Mouse (Mus musculus) liver, postnatal 0 days (tissue): ENCODE results near the gene Esrrb. TPM values are rescaled to one million over a fixed set of nuclear protein-coding genes. Genes with fewer than 3 reads are reported as not detected.

ENCODE experiments used
- ATAC-seq: fragments of 200-750 bp; cut with Nextera tagmentation; 2 replicates; pipeline ENCODE4 v1.8.0; 2017; ENCODE audit warnings: mild to moderate bottlenecking, moderate library complexity
- DNase-seq: peaks from one replicate; pipeline ENCODE4 v3.0.0-alpha.2; 2016
- H3K27ac ChIP-seq: fragments of 300-500 bp; sonication (generic); 2 replicates; pipeline ENCODE4 v1.5.1; 2014; ENCODE audit warnings: antibody characterized with exemption, moderate library complexity, mild to moderate bottlenecking, low read depth
- H3K27me3 ChIP-seq: fragments of 300-500 bp; sonication (generic); 2 replicates; pipeline ENCODE4 v1.6.1; 2014; ENCODE audit warnings: low read length, control low read depth, mixed read lengths; ENCODE audit not compliant: insufficient read depth
- H3K36me3 ChIP-seq: fragments of 300-500 bp; sonication (generic); replicated peaks from 2 replicates; pipeline ENCODE4 v1.6.1; 2014; ENCODE audit warnings: mild to moderate bottlenecking, control low read depth, low read length, moderate library complexity, mixed read lengths; ENCODE audit not compliant: insufficient read depth
- H3K4me1 ChIP-seq: fragments of 300-500 bp; sonication (generic); 2 replicates; pipeline ENCODE4 v1.6.1; 2014; ENCODE audit warnings: antibody characterized with exemption, mild to moderate bottlenecking, control low read depth; ENCODE audit not compliant: insufficient read depth
- H3K4me2 ChIP-seq: fragments of 300-500 bp; sonication (generic); 2 replicates; pipeline ENCODE4 v1.6.1; 2014; ENCODE audit warnings: low read depth, mild to moderate bottlenecking, low read length, moderate library complexity, mixed read lengths
- H3K4me3 ChIP-seq: fragments of 300-500 bp; sonication (generic); 2 replicates; pipeline ENCODE4 v1.5.1; 2014; ENCODE audit warnings: low read depth, low read length
- H3K9ac ChIP-seq: fragments of 300-500 bp; sonication (generic); replicated peaks from 2 replicates; pipeline ENCODE4 v1.6.1; 2014; ENCODE audit warnings: mild to moderate bottlenecking, moderate library complexity
- H3K9me3 ChIP-seq: fragments of 300-500 bp; sonication (generic); 2 replicates; pipeline ENCODE4 v1.6.1; 2016; ENCODE audit warnings: mild to moderate bottlenecking, control low read depth, low read length, mixed read lengths
- CTCF ChIP-seq: sonication (generic); IDR thresholded peaks from 2 replicates; pipeline ENCODE4 v1.5.1; 2016; ENCODE audit warnings: antibody characterized with exemption, low read depth
- EP300 ChIP-seq: IDR thresholded peaks from 2 replicates; pipeline ENCODE4 v1.6.1; 2016; ENCODE audit warnings: antibody characterized with exemption, low read depth, mild to moderate bottlenecking
- WGBS: fragments of 180-500 bp; shearing (Covaris S2); extraction: QIAGEN DNeasy Blood & Tissue Kit; methylation state at CpG from one replicate; pipeline ENCODE4 v1.1.7; 2014; ENCODE audit not compliant: insufficient replicate concordance; 5-methylcytosine and 5-hydroxymethylcytosine counted together
- polyA plus RNA-seq: library from polyadenylated mRNA; unstranded; fragments of >200 nt; fragmentation: Nextera tagmentation; extraction: Ambion mirVana; gene quantifications from 2 replicates; pipeline ENCODE4 v1.2.1, GENCODE M21; 2015

Esrrb gene
- polyA plus RNA-seq, 1 experiment from 2014 or later, result 0.09 TPM

GRCm38 (mm10) chr12:86462742-86463470 is 102.0 kb downstream of the Esrrb start:
- ATAC-seq, result no peak

GRCm38 (mm10) chr12:86464385-86464784 is 103.5 kb downstream of the Esrrb start:
- H3K9me3 ChIP-seq, result no peaks in the 10 kb centered on the region
- no peak overlapping the region for H3K4me3 ChIP-seq
- TF ChIP-seq EP300 (no peak), CTCF (no peak)
- H3K36me3 ChIP-seq, result no peaks in the 10 kb centered on the region
- DNase-seq (no peak), ATAC-seq (no peak)
- H3K4me1 ChIP-seq, result no peaks in the 10 kb centered on the region
- WGBS, result 75% methylated on average over 1 of the region's 1 CpGs
- H3K27me3 ChIP-seq, result no peaks in the 10 kb centered on the region
- H3K4me2 ChIP-seq, result no peak overlapping the region
- H3K27ac ChIP-seq, result no peak overlapping the region
- no peak overlapping the region for H3K9ac ChIP-seq

More at GRCm38 (mm10) chr12:86462742-86463470, 102.0 kb downstream of the Esrrb start:
- no peak overlapping the region for H3K27ac ChIP-seq
- H3K4me3 ChIP-seq, result no peak overlapping the region
- H3K9ac ChIP-seq, result no peak overlapping the region
- no peaks in the 10 kb centered on the region for H3K4me1 ChIP-seq
- no peaks in the 10 kb centered on the region for H3K9me3 ChIP-seq
- H3K4me2 ChIP-seq, result no peak overlapping the region
- H3K36me3 ChIP-seq, result no peaks in the 10 kb centered on the region
- TF ChIP-seq CTCF, result no peak
- TF ChIP-seq EP300, result no peak
- DNase-seq, result no peak
- 78% methylated on average over 9 of the region's 9 CpGs for WGBS
- no peaks in the 10 kb centered on the region for H3K27me3 ChIP-seq

- H3K36me3 ChIP-seq, result no peaks in the 10 kb centered on the region
- H3K4me2 ChIP-seq, result no peak overlapping the region
- no peak overlapping the region for H3K27ac ChIP-seq
- ATAC-seq (no peak), DNase-seq (no peak)
- TF ChIP-seq EP300, result no peak
- no peak for TF ChIP-seq CTCF
- no peaks in the 10 kb centered on the region for H3K4me1 ChIP-seq
- 39% methylated on average over 4 of the region's 4 CpGs for WGBS
- no peak overlapping the region for H3K9ac ChIP-seq
- no peak overlapping the region for H3K4me3 ChIP-seq
- H3K9me3 ChIP-seq, result no peaks in the 10 kb centered on the region
- 0 out of 2 replicates have a peak, but pooled peaks cover 3% of the 10 kb centered on the region for H3K27me3 ChIP-seq
Measured at GRCm38 (mm10) chr12:86466180-86466579, 105.3 kb downstream of the Esrrb start.

- no peak for ATAC-seq
- TF ChIP-seq EP300, result no peak
- TF ChIP-seq CTCF, result no peak
- Histone ChIP-seq H3K9ac (no peak overlapping the region), H3K27ac (no peak overlapping the region), H3K4me2 (no peak overlapping the region), H3K9me3 (no peaks in the 10 kb centered on the region), H3K4me3 (no peak overlapping the region), H3K27me3 (0 out of 2 replicates have a peak, but pooled peaks cover 3% of the 10 kb centered on the region), H3K36me3 (no peaks in the 10 kb centered on the region), H3K4me1 (no peaks in the 10 kb centered on the region)
- peak; percentile 25 for DNase-seq
- WGBS, result 53% methylated on average over 23 of the region's 23 CpGs
Measured at GRCm38 (mm10) chr12:86469919-86470318, 109.0 kb downstream of the Esrrb start.

GRCm38 (mm10) chr12:86470912-86471311 is 110.0 kb downstream of the Esrrb start:
- H3K27me3 ChIP-seq, result 0 out of 2 replicates have a peak, but pooled peaks cover 3% of the 10 kb centered on the region
- no peak overlapping the region for H3K27ac ChIP-seq
- WGBS, result 52% methylated on average over 6 of the region's 6 CpGs
- ATAC-seq (no peak), DNase-seq (no peak)
- no peak overlapping the region for H3K4me3 ChIP-seq
- no peak overlapping the region for H3K9ac ChIP-seq
- no peaks in the 10 kb centered on the region for H3K9me3 ChIP-seq
- no peaks in the 10 kb centered on the region for H3K36me3 ChIP-seq
- no peak overlapping the region for H3K4me2 ChIP-seq
- no peaks in the 10 kb centered on the region for H3K4me1 ChIP-seq
- no peak for TF ChIP-seq CTCF
- TF ChIP-seq EP300, result no peak

GRCm38 (mm10) chr12:86473630-86474029 is 112.7 kb downstream of the Esrrb start:
- DNase-seq (peak; percentile 52), ATAC-seq (peak; percentile 72)
- TF ChIP-seq EP300 (no peak), CTCF (no peak)
- Histone ChIP-seq H3K4me2 (peak overlapping the region; percentile 16; the same call in 1 of the 2 replicates), H3K9me3 (no peaks in the 10 kb centered on the region), H3K4me1 (no peaks in the 10 kb centered on the region), H3K27me3 (0 out of 2 replicates have a peak, but pooled peaks cover 3% of the 10 kb centered on the region), H3K9ac (no peak overlapping the region), H3K27ac (no peak overlapping the region), H3K4me3 (no peak overlapping the region), H3K36me3 (no peaks in the 10 kb centered on the region)
- 34% methylated on average over 12 of the region's 12 CpGs for WGBS
